Mouse (Mus musculus): ENCODE measurements around the gene Sh3kbp1. TPM values are rescaled to one million over a fixed set of nuclear protein-coding genes. Genes with fewer than 3 reads are reported as not detected.

Gene Sh3kbp1
- polyA plus RNA-seq, 1 experiment from 2014 or later: 21.0 TPM

GRCm38 (mm10) chrX:159969025-159969424, 342.0 kb downstream of the Sh3kbp1 start:
- Histone ChIP-seq H3K36me3 (ENCODE audit: control insufficient read depth, insufficient read depth, low read length) (no peaks in the 10 kb centered on the region), H3K4me3 (ENCODE audit: low read depth, low read length) (no peak overlapping the region), H3K4me2 (ENCODE audit: low read depth, severe bottlenecking) (no peak overlapping the region), H3K9ac (ENCODE audit: low read length) (no peak overlapping the region), H3K27me3 (ENCODE audit: control insufficient read depth, insufficient read depth, low read length) (0 out of 2 replicates have a peak, but pooled peaks cover 2% of the 10 kb centered on the region), H3K27ac (replicated peaks; ENCODE audit: low read depth, low read length) (no peak overlapping the region), H3K4me1 (ENCODE audit: control insufficient read depth, insufficient read depth, low read length) (no peaks in the 10 kb centered on the region), H3K9me3 (ENCODE audit: control insufficient read depth, low read length) (no peaks in the 10 kb centered on the region)
- 82% methylated on average over 2 of the region's 2 CpGs for WGBS
- ATAC-seq (ENCODE audit: insufficient number of reproducible peaks, low FRiP score, low TSS enrichment, low read depth) (no peak), DNase-seq (ENCODE audit: low spot score) (no peak)

- 74% methylated on average over 3 of the region's 3 CpGs for WGBS
- H3K27ac ChIP-seq (replicated peaks; ENCODE audit: low read depth, low read length): no peak overlapping the region
- ATAC-seq (ENCODE audit: insufficient number of reproducible peaks, low FRiP score, low TSS enrichment, low read depth): no peak
Measured at GRCm38 (mm10) chrX:159971091-159971779, 344.2 kb downstream of the Sh3kbp1 start.

GRCm38 (mm10) chrX:159973730-159974129, 346.7 kb downstream of the Sh3kbp1 start:
- peak; percentile 26 for DNase-seq (ENCODE audit: low spot score)
- no peaks in the 10 kb centered on the region for H3K9me3 ChIP-seq (ENCODE audit: control insufficient read depth, low read length)
- H3K4me2 ChIP-seq (ENCODE audit: low read depth, severe bottlenecking): no peak overlapping the region
- H3K27ac ChIP-seq (replicated peaks; ENCODE audit: low read depth, low read length): no peak overlapping the region
- H3K27me3 ChIP-seq (ENCODE audit: control insufficient read depth, insufficient read depth, low read length): 0 out of 2 replicates have a peak, but pooled peaks cover 5% of the 10 kb centered on the region
- H3K4me1 ChIP-seq (ENCODE audit: control insufficient read depth, insufficient read depth, low read length): no peaks in the 10 kb centered on the region
- no peak overlapping the region for H3K9ac ChIP-seq (ENCODE audit: low read length)
- H3K4me3 ChIP-seq (ENCODE audit: low read depth, low read length): no peak overlapping the region
- H3K36me3 ChIP-seq (ENCODE audit: control insufficient read depth, insufficient read depth, low read length): no peaks in the 10 kb centered on the region
- ATAC-seq (ENCODE audit: insufficient number of reproducible peaks, low FRiP score, low TSS enrichment, low read depth): no peak
- WGBS: 27% methylated on average over 5 of the region's 5 CpGs

More at GRCm38 (mm10) chrX:159971091-159971779, 344.2 kb downstream of the Sh3kbp1 start:
- Histone ChIP-seq H3K9ac (ENCODE audit: low read length) (no peak overlapping the region), H3K4me3 (ENCODE audit: low read depth, low read length) (no peak overlapping the region), H3K27me3 (ENCODE audit: control insufficient read depth, insufficient read depth, low read length) (0 out of 2 replicates have a peak, but pooled peaks cover 2% of the 10 kb centered on the region), H3K4me1 (ENCODE audit: control insufficient read depth, insufficient read depth, low read length) (no peaks in the 10 kb centered on the region), H3K9me3 (ENCODE audit: control insufficient read depth, low read length) (no peaks in the 10 kb centered on the region), H3K36me3 (ENCODE audit: control insufficient read depth, insufficient read depth, low read length) (no peaks in the 10 kb centered on the region), H3K4me2 (ENCODE audit: low read depth, severe bottlenecking) (no peak overlapping the region)
- no peak for DNase-seq (ENCODE audit: low spot score)

GRCm38 (mm10) chrX:159976243-159976642, 349.2 kb downstream of the Sh3kbp1 start:
- no peak overlapping the region for H3K4me2 ChIP-seq (ENCODE audit: low read depth, severe bottlenecking)
- H3K4me1 ChIP-seq (ENCODE audit: control insufficient read depth, insufficient read depth, low read length): no peaks in the 10 kb centered on the region
- no peak overlapping the region for H3K27ac ChIP-seq (replicated peaks; ENCODE audit: low read depth, low read length)
- H3K27me3 ChIP-seq (ENCODE audit: control insufficient read depth, insufficient read depth, low read length): 0 out of 2 replicates have a peak, but pooled peaks cover 5% of the 10 kb centered on the region
- DNase-seq (ENCODE audit: low spot score) (no peak), ATAC-seq (ENCODE audit: insufficient number of reproducible peaks, low FRiP score, low TSS enrichment, low read depth) (no peak)
- 73% methylated on average over 3 of the region's 3 CpGs for WGBS
- no peak overlapping the region for H3K9ac ChIP-seq (ENCODE audit: low read length)
- H3K9me3 ChIP-seq (ENCODE audit: control insufficient read depth, low read length): no peaks in the 10 kb centered on the region
- no peaks in the 10 kb centered on the region for H3K36me3 ChIP-seq (ENCODE audit: control insufficient read depth, insufficient read depth, low read length)
- H3K4me3 ChIP-seq (ENCODE audit: low read depth, low read length): no peak overlapping the region

DNA sequence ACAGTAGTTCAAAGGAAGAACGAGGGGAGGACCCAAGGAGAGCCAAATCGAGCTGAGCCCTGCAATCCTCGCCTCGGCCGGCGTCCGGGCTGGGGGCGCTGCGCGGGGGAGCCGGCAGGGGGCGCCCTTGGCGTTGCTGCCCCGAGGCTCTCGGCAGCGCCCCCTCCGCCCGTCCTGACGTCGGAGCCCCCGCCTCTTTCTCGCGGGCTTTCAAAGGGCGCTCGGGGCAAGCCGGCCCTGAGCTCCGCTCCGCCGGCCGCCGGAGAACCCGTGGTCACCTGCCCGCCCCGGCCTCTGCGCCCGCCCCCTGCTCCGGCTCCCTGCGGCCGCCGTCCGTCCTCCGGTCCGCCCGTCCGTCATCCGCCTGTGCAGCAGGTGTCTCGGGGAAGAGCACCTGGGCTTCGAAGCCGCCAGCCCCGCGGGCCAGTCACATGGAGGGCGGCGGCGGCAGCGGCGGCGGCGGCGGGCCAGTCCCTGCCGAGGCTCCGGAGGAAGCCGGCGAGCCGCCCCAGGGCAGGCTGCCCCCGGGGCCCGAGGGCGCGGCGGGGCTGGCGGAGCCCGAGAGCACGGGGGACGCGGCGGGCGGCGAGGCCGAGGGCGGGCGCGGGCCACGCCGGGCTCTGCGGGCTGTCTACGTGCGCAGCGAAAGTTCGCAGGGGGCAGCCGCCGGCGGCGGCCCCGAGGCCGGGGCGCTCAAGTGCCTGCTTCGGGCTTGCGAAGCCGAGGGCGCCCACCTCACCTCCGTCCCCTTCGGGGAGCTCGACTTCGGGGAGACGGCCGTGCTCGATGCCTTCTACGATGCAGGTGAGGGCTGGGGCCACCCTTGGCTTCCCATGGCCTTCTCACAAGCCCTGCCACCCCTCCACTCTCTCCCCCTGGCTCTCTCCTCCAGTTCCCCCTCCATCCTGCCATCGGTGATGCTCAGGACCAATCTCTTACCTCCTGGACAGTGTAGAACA, 361.2 kb downstream of the Sh3kbp1 start, which contains the start of gene Map3k15:
Map3k15 (plus strand) TSS at position 432 of the 959 bp plus-strand sequence.
- ATAC-seq (ENCODE audit: insufficient number of reproducible peaks, low FRiP score, low TSS enrichment, low read depth): 0 out of 2 replicates have a peak, but pooled peaks have one; percentile 54
- 29% methylated on average over 57 of the region's 108 CpGs for WGBS
- peak within 1 kb of the TSS; percentile 69 for H3K4me2 ChIP-seq (ENCODE audit: low read depth, severe bottlenecking)
- no peak within 1 kb of the TSS for H3K27ac ChIP-seq (replicated peaks; ENCODE audit: low read depth, low read length)
- no peaks in the 10 kb centered on the region for H3K4me1 ChIP-seq (ENCODE audit: control insufficient read depth, insufficient read depth, low read length)
- H3K36me3 ChIP-seq (ENCODE audit: control insufficient read depth, insufficient read depth, low read length): no peaks in the 10 kb centered on the region
- H3K27me3 ChIP-seq (ENCODE audit: control insufficient read depth, insufficient read depth, low read length): peaks cover 15% of the 10 kb centered on the region; the same call in 1 of the 2 replicates
- H3K9ac ChIP-seq (ENCODE audit: low read length): peak within 1 kb of the TSS; percentile 22; the same call in 1 of the 2 replicates
- H3K4me3 ChIP-seq (ENCODE audit: low read depth, low read length): peak within 1 kb of the TSS; percentile 35
- DNase-seq (ENCODE audit: low spot score): peak; percentile 64
- no peaks in the 10 kb centered on the region for H3K9me3 ChIP-seq (ENCODE audit: control insufficient read depth, low read length)

- no peaks in the 10 kb centered on the region for H3K4me1 ChIP-seq (ENCODE audit: control insufficient read depth, insufficient read depth, low read length)
- no peak overlapping the region for H3K4me2 ChIP-seq (ENCODE audit: low read depth, severe bottlenecking)
- H3K9ac ChIP-seq (ENCODE audit: low read length): no peak overlapping the region
- WGBS: 91% methylated on average over 6 of the region's 6 CpGs
- H3K27ac ChIP-seq (replicated peaks; ENCODE audit: low read depth, low read length): no peak overlapping the region
- no peaks in the 10 kb centered on the region for H3K36me3 ChIP-seq (ENCODE audit: control insufficient read depth, insufficient read depth, low read length)
- no peak overlapping the region for H3K4me3 ChIP-seq (ENCODE audit: low read depth, low read length)
- no peaks in the 10 kb centered on the region for H3K9me3 ChIP-seq (ENCODE audit: control insufficient read depth, low read length)
- DNase-seq (ENCODE audit: low spot score) (no peak), ATAC-seq (ENCODE audit: insufficient number of reproducible peaks, low FRiP score, low TSS enrichment, low read depth) (no peak)
- peaks cover 2% of the 10 kb centered on the region; the same call in 1 of the 2 replicates for H3K27me3 ChIP-seq (ENCODE audit: control insufficient read depth, insufficient read depth, low read length)
Measured at GRCm38 (mm10) chrX:159995808-159996207, 368.7 kb downstream of the Sh3kbp1 start.

Other genes with a start within 250 kb of the Sh3kbp1 start
- 2.1 and 2.7 TPM in 2 replicates for gene Map7d2, start 212.7 kb upstream of the Sh3kbp1 start, polyA plus RNA-seq (2014; fragmentation: Nextera tagmentation; extraction: Ambion mirVana)
- gene Bclaf3, start 100.6 kb upstream of the Sh3kbp1 start, polyA plus RNA-seq (2014; fragmentation: Nextera tagmentation; extraction: Ambion mirVana): 21.7 and 22.9 TPM in 2 replicates